ENCODE assay signal across 30 mouse cellular contexts in the genomic region with DNA sequence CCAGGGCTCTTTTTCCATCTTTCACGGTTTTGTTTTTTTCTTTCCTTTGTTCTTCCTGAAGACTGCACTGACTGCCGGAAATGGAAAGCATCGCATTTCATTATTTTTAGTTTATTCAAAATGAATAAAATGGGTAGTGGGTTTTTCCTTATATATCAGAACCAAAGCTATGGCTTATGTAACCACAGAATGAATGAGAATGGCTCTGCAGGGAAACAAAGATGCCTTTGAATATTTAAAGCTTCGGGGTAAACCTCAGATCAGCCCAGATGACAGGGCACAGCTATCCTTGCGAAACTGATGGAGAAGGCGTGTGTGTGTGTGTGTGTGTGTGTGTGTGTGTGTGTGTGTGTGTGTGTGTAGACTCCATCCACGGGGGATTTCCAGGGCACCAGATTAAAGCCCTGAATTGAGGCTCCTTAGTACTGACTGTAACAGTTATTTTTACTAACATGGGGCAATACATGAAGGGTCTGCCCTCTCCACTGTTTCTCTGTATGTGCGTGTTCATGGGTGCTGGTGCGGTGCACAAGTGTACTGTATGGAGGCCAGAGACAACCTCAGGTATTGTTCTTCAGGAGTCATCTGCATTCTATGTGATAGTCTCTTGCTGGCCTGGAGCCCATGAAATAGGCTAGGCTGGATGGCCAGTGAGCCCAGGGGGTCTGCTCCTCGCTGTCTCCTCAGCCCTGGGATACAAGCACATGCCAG. TPM values are rescaled to one million over a fixed set of nuclear protein-coding genes. Genes with fewer than 3 reads are reported as not detected.
DNase-seq lines count a peak whose midpoint lies in the region; ATAC-seq and TF ChIP-seq lines count a peak whose summit lies in the region.
"Had no signal": no experiment of that assay in that cellular context is flagged by ENCODE, and none has a peak within 500 bp of the region (broad histone marks: within the 10 kb centered on the region; RNA-seq: fewer than 3 reads in every experiment).

No protein-coding gene starts in this region.

- no peak for ATAC-seq in hindbrain, embryonic 12.5 days (ENCODE audit: low FRiP score)
- no peak for ATAC-seq in hindbrain, embryonic 14.5 days (ENCODE audit: low FRiP score)
- peak; percentile 29 for ATAC-seq in midbrain, embryonic 13.5 days
- ATAC-seq: forebrain, embryonic 13.5 days; intestine, embryonic 15.5 days; lung, postnatal 0 days had no signal

- DNase-seq in hindbrain, embryonic 14.5 days (ENCODE audit: low spot score): no peak
- DNase-seq in brain, embryonic 14.5 days (ENCODE audit: low read depth): peak; percentile 45
- no peak for DNase-seq in right cerebral cortex, postnatal 14 days
- no peak for DNase-seq in heart, adult 8-10 months (ENCODE audit: low spot score)
- DNase-seq: adrenal gland, postnatal 10 days; cerebellum, adult 11 months; cerebellum, adult 9-10 months; cerebellum, postnatal 36 days; embryo, embryonic 11 days; gastrocnemius, postnatal 25 days; heart, adult 18-20 months; kidney, adult 2 months; liver, embryonic 13.5 days; lung, adult 18-20 months; right cerebral cortex, postnatal 25 days; thymus, postnatal 14 days had no signal

- peaks cover 16% of the 10 kb centered on the region for H3K4me1 ChIP-seq in hindbrain, embryonic 12.5 days
- 0 out of 2 replicates have a peak, but pooled peaks cover 16% of the 10 kb centered on the region for H3K4me1 ChIP-seq in hindbrain, embryonic 14.5 days (replicated peaks; ENCODE audit: control insufficient read depth, insufficient read depth, low read length)
- H3K4me1 ChIP-seq in midbrain, embryonic 13.5 days (replicated peaks): peaks cover 26% of the 10 kb centered on the region
- H3K4me1 ChIP-seq: liver, embryonic 13.5 days had no signal

- H3K79me2 ChIP-seq in myocyte (ENCODE audit: control insufficient read depth, insufficient read depth): no peaks in the 10 kb centered on the region

- no peaks in the 10 kb centered on the region for H3K36me3 ChIP-seq in hindbrain, embryonic 12.5 days
- H3K36me3 ChIP-seq in hindbrain, embryonic 14.5 days (replicated peaks; ENCODE audit: control insufficient read depth, insufficient read depth): no peaks in the 10 kb centered on the region
- H3K36me3 ChIP-seq in midbrain, embryonic 13.5 days: no peaks in the 10 kb centered on the region
- no peaks in the 10 kb centered on the region for H3K36me3 ChIP-seq in myocyte (ENCODE audit: control insufficient read depth, insufficient read depth)
- H3K36me3 ChIP-seq: embryonic facial prominence, embryonic 15.5 days; heart, embryonic 12.5 days; hindbrain, embryonic 15.5 days; intestine, embryonic 15.5 days; limb, embryonic 10.5 days; limb, embryonic 15.5 days; liver, embryonic 13.5 days; neural tube, embryonic 15.5 days had no signal

- no peak for TF ChIP-seq POLR2A in brain, embryonic 14.5 days (IDR thresholded peaks at IDR 0.05; ENCODE audit: borderline replicate concordance, extremely low read depth, insufficient read depth, insufficient read length, poor library complexity, severe bottlenecking)
- TF ChIP-seq POLR2A in myocyte (IDR thresholded peaks at IDR 0.05; ENCODE audit: insufficient read length, low read depth): no peak

- no peak overlapping the region for H3ac ChIP-seq in myocyte (ENCODE audit: control insufficient read depth, insufficient read length)

- no peak overlapping the region for H3K9ac ChIP-seq in hindbrain, embryonic 12.5 days
- H3K9ac ChIP-seq in hindbrain, embryonic 14.5 days: no peak overlapping the region
- H3K9ac ChIP-seq in midbrain, embryonic 13.5 days (replicated peaks): no peak overlapping the region
- H3K9ac ChIP-seq: embryonic facial prominence, embryonic 15.5 days; forebrain, embryonic 13.5 days; heart, embryonic 12.5 days; hindbrain, embryonic 15.5 days; intestine, embryonic 15.5 days; limb, embryonic 15.5 days; liver, embryonic 13.5 days; neural tube, embryonic 15.5 days had no signal

- 0 out of 2 replicates have a peak overlapping the region, but pooled peaks have one; percentile 35 for H3K27ac ChIP-seq in hindbrain, embryonic 12.5 days
- H3K27ac ChIP-seq in hindbrain, embryonic 14.5 days: no peak overlapping the region
- 0 out of 2 replicates have a peak overlapping the region, but pooled peaks have one; percentile 9 for H3K27ac ChIP-seq in midbrain, embryonic 13.5 days
- H3K27ac ChIP-seq: embryonic facial prominence, embryonic 15.5 days; forebrain, embryonic 13.5 days; hindbrain, embryonic 15.5 days; intestine, embryonic 15.5 days; limb, embryonic 10.5 days; limb, embryonic 15.5 days; liver, embryonic 13.5 days; neural tube, embryonic 15.5 days had no signal

- H3K4me2 ChIP-seq in hindbrain, embryonic 12.5 days (replicated peaks): no peak overlapping the region
- H3K4me2 ChIP-seq in hindbrain, embryonic 14.5 days (replicated peaks): no peak overlapping the region
- H3K4me2 ChIP-seq in midbrain, embryonic 13.5 days (replicated peaks): no peak overlapping the region
- no peak overlapping the region for H3K4me2 ChIP-seq in myocyte (ENCODE audit: low read depth)
- H3K4me2 ChIP-seq: embryonic facial prominence, embryonic 15.5 days; forebrain, embryonic 13.5 days; heart, embryonic 12.5 days; hindbrain, embryonic 15.5 days; intestine, embryonic 15.5 days; limb, embryonic 15.5 days; liver, embryonic 13.5 days; neural tube, embryonic 15.5 days had no signal

- TF ChIP-seq CTCF in brain, embryonic 14.5 days (IDR thresholded peaks at IDR 0.05; ENCODE audit: borderline replicate concordance, extremely low read depth, insufficient read depth, insufficient read length): no peak

- WGBS in hindbrain, embryonic 12.5 days: 65% methylated on average over 10 of the region's 10 CpGs
- 58% methylated on average over 10 of the region's 10 CpGs for WGBS in hindbrain, embryonic 14.5 days
- WGBS in midbrain, embryonic 13.5 days: 49% methylated on average over 10 of the region's 10 CpGs

- H3K4me3 ChIP-seq in hindbrain, embryonic 12.5 days: no peak overlapping the region
- H3K4me3 ChIP-seq in hindbrain, embryonic 14.5 days (replicated peaks; ENCODE audit: low read length): no peak overlapping the region
- no peak overlapping the region for H3K4me3 ChIP-seq in midbrain, embryonic 13.5 days (replicated peaks)
- no peak overlapping the region for H3K4me3 ChIP-seq in myocyte
- H3K4me3 ChIP-seq: embryonic facial prominence, embryonic 15.5 days; forebrain, embryonic 13.5 days; heart, embryonic 12.5 days; hindbrain, embryonic 15.5 days; intestine, embryonic 15.5 days; limb, embryonic 10.5 days; limb, embryonic 15.5 days; liver, embryonic 13.5 days; megakaryocyte, embryonic 14.5 days; neural tube, embryonic 15.5 days had no signal

- no peaks in the 10 kb centered on the region for H3K27me3 ChIP-seq in hindbrain, embryonic 12.5 days
- no peaks in the 10 kb centered on the region for H3K27me3 ChIP-seq in hindbrain, embryonic 14.5 days (ENCODE audit: control insufficient read depth, insufficient read depth, low read length)
- H3K27me3 ChIP-seq in midbrain, embryonic 13.5 days: no peaks in the 10 kb centered on the region
- no peaks in the 10 kb centered on the region for H3K27me3 ChIP-seq in myocyte (ENCODE audit: control insufficient read depth, insufficient read depth, insufficient read length)
- H3K27me3 ChIP-seq: CH12.LX; embryonic facial prominence, embryonic 15.5 days; forebrain, embryonic 13.5 days; heart, embryonic 12.5 days; hindbrain, embryonic 15.5 days; intestine, embryonic 15.5 days; limb, embryonic 15.5 days; liver, embryonic 13.5 days; neural tube, embryonic 15.5 days had no signal

- H3K9me3 ChIP-seq in hindbrain, embryonic 12.5 days (replicated peaks): no peaks in the 10 kb centered on the region
- no peaks in the 10 kb centered on the region for H3K9me3 ChIP-seq in hindbrain, embryonic 14.5 days (ENCODE audit: control insufficient read depth, low read length)
- no peaks in the 10 kb centered on the region for H3K9me3 ChIP-seq in midbrain, embryonic 13.5 days
- H3K9me3 ChIP-seq: embryonic facial prominence, embryonic 15.5 days; forebrain, embryonic 13.5 days; heart, embryonic 12.5 days; hindbrain, embryonic 15.5 days; intestine, embryonic 15.5 days; limb, embryonic 10.5 days; limb, embryonic 15.5 days; liver, embryonic 13.5 days; megakaryocyte, embryonic 14.5 days; neural tube, embryonic 15.5 days had no signal

TF ChIP-seq in myocyte, 11 proteins besides CTCF, POLR2A, EP300 and RAD21:
- TF ChIP-seq CEBPB (IDR thresholded peaks at IDR 0.05; ENCODE audit: insufficient read depth, poor library complexity, severe bottlenecking): 0 out of 2 replicates have a peak, but pooled peaks have one; percentile 14
- TF ChIP-seq TCF3 (IDR thresholded peaks at IDR 0.05; ENCODE audit: insufficient read length, low read depth): no peak

RNA-seq across cellular contexts. Expression of a gene that starts 49.9 kb away (rescaled TPM):
- polyA plus RNA-seq in hindbrain, embryonic 12.5 days (2016; fragmentation: Nextera tagmentation; extraction: Ambion mirVana): 2.3 and 3.4 TPM in 2 replicates
- 1.2 TPM in 2 replicates for polyA plus RNA-seq in hindbrain, embryonic 14.5 days (2014; fragmentation: Nextera tagmentation; extraction: Ambion mirVana)
- polyA plus RNA-seq in brain, embryonic 14.5 days (2012; rRNA removed): 1.5 and 2.1 TPM in 2 replicates
- polyA plus RNA-seq in midbrain, embryonic 13.5 days (2015; fragmentation: Nextera tagmentation; extraction: Ambion mirVana): 2.7 and 5.6 TPM in 2 replicates
- not detected for polyA plus RNA-seq in myocyte (2012; fragmentation: generic; extraction: Trizol)
- total RNA-seq in heart, adult 8-10 months (2022): under 1 TPM; 0.14 to 0.44 (median 0.24) TPM
